Mouse (Mus musculus) small intestine, adult 2 months (tissue): Measurements from ENCODE around the gene Tmc6.

Experiments
- CTCF ChIP-seq: fragments of 200-500 bp; IDR thresholded peaks from 2 replicates; pipeline ENCODE4 v1.5.1; 2012; ENCODE audit warnings: low read depth, mild to moderate bottlenecking, control low read depth, inconsistent platforms, low read length, moderate library complexity, mixed read lengths; ENCODE audit not compliant: insufficient replicate concordance, insufficient read length; ENCODE audit errors: extremely low read depth
- POLR2A ChIP-seq: fragments of 200-500 bp; IDR thresholded peaks from 2 replicates; pipeline ENCODE4 v1.6.1; 2012; ENCODE audit warnings: low read depth, mild to moderate bottlenecking, control low read depth, inconsistent platforms, low read length, moderate library complexity

DNA sequence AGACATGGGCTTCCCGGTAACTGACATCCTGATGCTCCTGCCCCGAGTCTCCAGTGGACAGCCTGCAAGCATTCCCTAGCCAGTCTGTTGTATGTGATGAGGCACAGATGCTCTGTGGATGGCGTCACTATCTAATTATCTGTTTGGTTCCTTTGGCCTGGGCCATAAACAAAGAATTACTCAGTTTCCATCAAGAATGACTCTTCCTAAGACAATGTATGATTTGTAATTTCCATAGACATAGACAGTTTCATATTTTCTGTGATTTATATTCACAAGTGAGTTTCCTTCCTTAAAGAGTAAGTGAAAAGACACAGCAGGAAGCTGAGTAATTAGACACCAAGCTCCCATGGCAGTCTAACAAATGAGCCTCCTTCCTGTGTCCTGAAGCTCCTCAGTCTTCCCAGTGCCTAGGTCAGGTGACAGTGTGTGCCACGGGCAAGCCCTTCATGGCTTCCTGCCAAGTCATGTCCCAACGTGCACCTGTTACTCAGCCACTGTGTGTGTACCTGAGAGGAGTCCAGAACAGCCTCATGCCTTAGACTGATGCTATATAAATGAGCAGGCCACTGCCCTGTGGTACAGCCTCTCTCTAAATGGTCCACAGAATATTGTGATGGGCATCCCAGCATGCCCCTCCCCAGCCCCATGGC, 45.8 kb downstream of the Tmc6 start:
- TF ChIP-seq POLR2A (no peak), CTCF (no peak)
